In the genomic region with DNA sequence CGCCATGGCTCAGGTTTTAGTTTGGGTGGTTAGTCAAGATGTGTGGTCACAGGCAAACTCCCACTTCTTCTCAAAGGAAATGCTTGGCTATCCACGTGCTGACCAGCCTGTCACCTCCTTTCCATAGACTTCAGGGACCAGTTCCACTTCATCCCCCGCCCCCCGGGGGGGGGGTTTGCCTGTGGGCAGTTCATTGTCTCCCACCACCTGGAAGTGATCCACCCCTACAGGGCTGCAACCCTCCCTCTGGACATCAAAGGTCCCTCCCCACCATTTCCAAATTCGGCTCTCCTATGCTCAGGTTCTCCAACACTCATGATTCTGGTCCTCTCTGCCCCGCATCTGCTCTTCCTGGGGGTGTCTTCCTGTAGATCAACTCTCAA, we compare ENCODE assay signal across 7 mouse cellular contexts. TPM values are rescaled to one million over a fixed set of nuclear protein-coding genes. Genes with fewer than 3 reads are reported as not detected.
A peak's percentile ranks its signal among the peaks of the same experiment; 100 is the strongest.
DNase-seq lines count a peak whose midpoint lies in the region; ATAC-seq lines count a peak whose summit lies in the region.

No protein-coding gene starts in this region.

- no peak overlapping the region for H3K27ac ChIP-seq in neural tube, embryonic 11.5 days (ENCODE audit: low read depth, low read length)
- peak overlapping the region; percentile 84 for H3K27ac ChIP-seq in forebrain, embryonic 10.5 days
- H3K27ac ChIP-seq in limb, embryonic 10.5 days = peak overlapping the region; percentile 84
- H3K27ac ChIP-seq in neural tube, embryonic 15.5 days (replicated peaks) = peak overlapping the region; percentile 75; the same call in 1 of the 2 replicates

- 0% methylated on average over 4 of the region's 6 CpGs for WGBS in neural tube, embryonic 11.5 days
- WGBS in forebrain, embryonic 10.5 days = 6% methylated on average over 6 of the region's 6 CpGs
- WGBS in limb, embryonic 10.5 days = 6% methylated on average over 6 of the region's 6 CpGs
- WGBS in neural tube, embryonic 15.5 days = 3% methylated on average over 5 of the region's 6 CpGs

- DNase-seq in neural tube, embryonic 11.5 days (ENCODE audit: low spot score) = peak; percentile 45
- DNase-seq in neural tube, embryonic 10.5 days (ENCODE audit: extremely low spot score, low spot score) = no peak
- DNase-seq in forebrain, embryonic 10.5 days (ENCODE audit: extremely low spot score, low spot score) = no peak
- DNase-seq in limb, embryonic 10.5 days (ENCODE audit: low spot score) = no peak
- DNase-seq in layer of hippocampus, adult 11-12 months (ENCODE audit: low spot score) = no peak
- DNase-seq in gastrocnemius, adult 8-10 months (ENCODE audit: low spot score in 2 of 2) = no peak

- H3K36me3 ChIP-seq in neural tube, embryonic 11.5 days (ENCODE audit: control insufficient read depth, insufficient read depth, low read length) = no peaks in the 10 kb centered on the region
- H3K36me3 ChIP-seq in forebrain, embryonic 10.5 days (replicated peaks) = no peaks in the 10 kb centered on the region
- no peaks in the 10 kb centered on the region for H3K36me3 ChIP-seq in limb, embryonic 10.5 days
- H3K36me3 ChIP-seq in neural tube, embryonic 15.5 days = no peaks in the 10 kb centered on the region

- H3K9ac ChIP-seq in neural tube, embryonic 11.5 days (ENCODE audit: low read length) = peak overlapping the region; percentile 77
- H3K9ac ChIP-seq in neural tube, embryonic 15.5 days (replicated peaks) = peak overlapping the region; percentile 69

- H3K27me3 ChIP-seq in neural tube, embryonic 11.5 days (ENCODE audit: control insufficient read depth, insufficient read depth, low read length) = no peaks in the 10 kb centered on the region
- H3K27me3 ChIP-seq in forebrain, embryonic 10.5 days (ENCODE audit: poor library complexity, severe bottlenecking) = peaks cover 35% of the 10 kb centered on the region
- peaks cover 18% of the 10 kb centered on the region for H3K27me3 ChIP-seq in limb, embryonic 10.5 days (ENCODE audit: low read depth, poor library complexity, severe bottlenecking)
- no peaks in the 10 kb centered on the region for H3K27me3 ChIP-seq in neural tube, embryonic 15.5 days (replicated peaks)

- H3K9me3 ChIP-seq in neural tube, embryonic 11.5 days (ENCODE audit: control insufficient read depth, low read length) = no peaks in the 10 kb centered on the region
- no peaks in the 10 kb centered on the region for H3K9me3 ChIP-seq in forebrain, embryonic 10.5 days
- H3K9me3 ChIP-seq in limb, embryonic 10.5 days (replicated peaks) = no peaks in the 10 kb centered on the region
- H3K9me3 ChIP-seq in neural tube, embryonic 15.5 days (replicated peaks) = no peaks in the 10 kb centered on the region

- peak; percentile 17; the same call in 1 of the 2 replicates for ATAC-seq in neural tube, embryonic 11.5 days (ENCODE audit: insufficient read depth, low FRiP score, low TSS enrichment)
- peak; percentile 48 for ATAC-seq in neural tube, embryonic 15.5 days (ENCODE audit: low FRiP score)

- H3K4me2 ChIP-seq in neural tube, embryonic 11.5 days (ENCODE audit: low read depth) = peak overlapping the region; percentile 96
- H3K4me2 ChIP-seq in neural tube, embryonic 15.5 days = peak overlapping the region; percentile 74

- no peaks in the 10 kb centered on the region for H3K4me1 ChIP-seq in neural tube, embryonic 11.5 days (ENCODE audit: control insufficient read depth, insufficient read depth, low read length)
- peaks cover 20% of the 10 kb centered on the region for H3K4me1 ChIP-seq in forebrain, embryonic 10.5 days
- H3K4me1 ChIP-seq in limb, embryonic 10.5 days = peaks cover 21% of the 10 kb centered on the region
- peaks cover 13% of the 10 kb centered on the region for H3K4me1 ChIP-seq in neural tube, embryonic 15.5 days

- H3K4me3 ChIP-seq in neural tube, embryonic 11.5 days (ENCODE audit: low read depth, low read length) = peak overlapping the region; percentile 54
- H3K4me3 ChIP-seq in forebrain, embryonic 10.5 days = peak overlapping the region; percentile 70
- H3K4me3 ChIP-seq in limb, embryonic 10.5 days = peak overlapping the region; percentile 62
- peak overlapping the region; percentile 57 for H3K4me3 ChIP-seq in neural tube, embryonic 15.5 days (replicated peaks)

RNA-seq across cellular contexts. Expression of a gene that starts 33.7 kb away (rescaled TPM):
- 12.2 and 12.3 TPM in 2 replicates for polyA plus RNA-seq in neural tube, embryonic 11.5 days (2014; fragmentation: Nextera tagmentation; extraction: Ambion mirVana)
- 4.6 and 4.7 TPM in 2 replicates for polyA plus RNA-seq in forebrain, embryonic 10.5 days (2016; fragmentation: Nextera tagmentation; extraction: Ambion mirVana)
- 4.8 and 9.1 TPM in 2 replicates for polyA plus RNA-seq in limb, embryonic 10.5 days (2016; fragmentation: Nextera tagmentation; extraction: Ambion mirVana)
- polyA plus RNA-seq in neural tube, embryonic 15.5 days (2015; fragmentation: Nextera tagmentation; extraction: Ambion mirVana) = 31.4 and 32.3 TPM in 2 replicates
- 1 to 10 TPM; 2.8 to 6.0 (median 3.4) TPM for total RNA-seq in gastrocnemius, adult 8-10 months (2022)
